Mouse (Mus musculus): ENCODE results near the gene Dnmt3b.

GRCm38 (mm10) chr2:153603724-153604123 is 45.5 kb upstream of the Dnmt3b start:
- TF ChIP-seq POLR2A (IDR thresholded peaks at IDR 0.05; ENCODE audit: control insufficient read depth, extremely low read depth, insufficient read depth, low read length, poor library complexity) (no peak), CTCF (IDR thresholded peaks at IDR 0.05; ENCODE audit: borderline replicate concordance, control insufficient read depth, extremely low read depth, insufficient read depth, low read length, poor library complexity) (no peak)
